Mouse (Mus musculus) mouse trophoblast stem cell (cell line): Measurements from ENCODE around the gene Grm6.

Source experiments
- in situ Hi-C, 2 experiments: fragments of 300-500 bp; cut with MseI, MboI; formaldehyde crosslinking; loops; 2 replicates in 1 of 2; 3 replicates in 1 of 2; pipeline ENCODE4 v1.15.1; 2025

Grm6 gene

GRCm38 (mm10) chr11:50850177-50850735, at the start of gene Grm6:
Gene Grm6 (plus strand): TSS chr11:50850685.
- in situ Hi-C loops, result no loop called here

GRCm38 (mm10) chr11:50814233-50814632, 36.3 kb upstream of the Grm6 start:
- in situ Hi-C loops, result no loop called here

DNA sequence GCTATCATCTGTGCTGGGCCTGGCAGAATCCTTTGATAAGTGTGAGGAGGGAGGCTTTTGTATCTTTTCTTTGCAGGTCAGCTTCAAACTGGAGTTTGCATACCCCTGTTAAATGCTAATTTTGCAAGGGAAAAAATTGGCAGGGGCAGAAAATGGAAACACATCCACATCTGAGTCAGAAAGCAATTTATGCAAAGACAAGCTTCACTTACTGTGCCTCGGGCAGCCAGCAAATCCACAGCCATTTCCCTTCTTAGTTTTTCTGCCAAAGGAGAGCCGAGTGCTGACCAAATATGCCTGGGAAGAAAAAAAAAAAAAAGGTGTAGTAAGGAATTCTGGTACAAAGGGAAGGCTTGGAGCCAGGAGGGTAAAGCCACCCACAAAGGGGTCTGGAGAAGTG, 24.3 kb upstream of the Grm6 start:
- in situ Hi-C loops, result no loop called here

DNA sequence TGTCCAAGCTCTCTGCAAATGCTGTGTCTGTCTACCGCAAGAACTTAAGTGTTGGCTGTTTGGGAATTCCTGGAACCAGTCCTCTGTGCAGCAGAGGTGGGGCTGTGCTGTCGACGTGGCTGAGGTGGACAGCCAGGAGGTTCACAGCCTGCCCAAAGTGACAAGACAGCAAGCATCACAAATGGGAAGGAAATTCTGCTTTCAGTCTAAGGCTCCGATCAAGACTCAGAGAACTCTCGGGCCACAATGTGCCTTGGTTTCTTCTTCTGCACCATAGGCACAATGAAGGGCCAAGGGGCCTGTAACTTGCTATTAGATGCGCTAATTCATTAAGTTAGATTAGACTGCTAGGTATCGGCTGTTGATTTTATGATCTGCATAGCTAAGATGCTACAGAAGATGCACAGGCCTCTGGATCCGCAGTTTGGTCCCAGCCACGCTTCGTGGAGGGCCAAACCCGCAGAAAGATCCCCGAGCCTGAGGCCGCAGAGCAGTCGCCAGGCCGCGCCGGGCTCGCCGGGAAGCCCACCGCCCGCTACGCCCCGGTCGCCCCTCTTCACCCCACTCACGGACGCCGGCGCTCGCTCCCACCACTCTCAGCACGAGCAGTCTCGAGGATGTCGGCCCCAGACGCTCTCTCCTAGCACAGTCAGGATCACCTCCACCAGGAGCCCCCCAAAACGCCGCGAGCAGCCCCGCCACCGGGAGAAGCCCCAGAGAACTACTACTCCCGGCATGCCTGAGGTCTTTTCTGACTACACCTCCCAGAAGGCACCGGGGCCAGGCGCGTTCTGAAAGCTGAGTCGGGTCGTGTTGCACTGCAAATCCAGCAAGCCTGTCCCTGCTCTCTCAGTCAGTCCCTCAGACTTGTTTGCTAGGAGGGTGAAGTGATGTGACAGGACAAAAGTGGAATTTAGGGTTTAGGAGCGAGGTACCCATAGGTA, 23.2 kb upstream of the Grm6 start, which contains the start of gene Zfp354c:
Gene Zfp354c (minus strand): TSS at position 715 of the 944 bp plus-strand sequence.
- in situ Hi-C loops, result no loop called here

GRCm38 (mm10) chr11:50835727-50836126, 14.8 kb upstream of the Grm6 start:
- in situ Hi-C loops, result no loop called here

GRCm38 (mm10) chr11:50841023-50841735, 9.3 kb upstream of the Grm6 start, which contains the start of gene Zfp879:
Gene Zfp879 (minus strand): TSS chr11:50841552.
- in situ Hi-C loops, result no loop called here

DNA sequence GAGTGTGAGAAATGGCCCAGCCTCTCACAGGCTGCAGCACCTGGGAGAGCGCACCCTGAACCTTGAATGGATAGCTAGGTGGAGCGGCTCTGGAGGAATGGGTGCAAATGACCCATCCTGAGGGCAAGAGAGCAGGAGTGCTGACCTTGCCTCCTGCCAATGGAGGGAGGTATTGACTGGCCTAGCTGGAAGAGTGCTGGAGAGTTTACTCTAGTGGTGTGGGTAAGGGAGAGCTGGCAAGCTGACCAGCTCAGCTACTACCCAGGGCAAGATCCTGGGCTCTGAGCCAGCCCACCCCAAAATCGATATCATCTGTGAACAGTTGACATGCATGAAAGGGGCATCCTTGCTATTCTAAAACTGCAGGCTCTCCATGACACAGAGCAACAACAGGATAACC, 4.5 kb upstream of the Grm6 start:
- in situ Hi-C loops, result no loop called here

DNA sequence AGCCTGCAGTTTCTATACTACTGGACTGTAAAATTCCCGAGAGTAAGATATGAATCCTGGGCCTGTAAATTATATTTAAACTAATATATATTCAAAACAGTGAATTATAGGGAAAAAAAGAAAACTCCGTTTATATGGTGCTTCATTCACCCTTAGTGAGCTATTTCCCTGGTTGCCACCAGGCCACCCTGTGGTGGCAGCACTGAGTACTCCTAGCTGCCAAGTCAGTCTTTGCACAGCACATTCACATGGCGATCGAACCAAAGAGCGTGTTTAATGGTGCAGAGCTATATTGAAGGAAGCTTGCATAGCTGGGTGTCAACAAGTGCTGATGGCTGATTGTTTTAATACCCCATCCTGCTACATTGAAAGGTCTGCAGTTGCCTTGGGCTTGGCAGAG, 3.4 kb upstream of the Grm6 start:
- in situ Hi-C loops, result no loop called here

DNA sequence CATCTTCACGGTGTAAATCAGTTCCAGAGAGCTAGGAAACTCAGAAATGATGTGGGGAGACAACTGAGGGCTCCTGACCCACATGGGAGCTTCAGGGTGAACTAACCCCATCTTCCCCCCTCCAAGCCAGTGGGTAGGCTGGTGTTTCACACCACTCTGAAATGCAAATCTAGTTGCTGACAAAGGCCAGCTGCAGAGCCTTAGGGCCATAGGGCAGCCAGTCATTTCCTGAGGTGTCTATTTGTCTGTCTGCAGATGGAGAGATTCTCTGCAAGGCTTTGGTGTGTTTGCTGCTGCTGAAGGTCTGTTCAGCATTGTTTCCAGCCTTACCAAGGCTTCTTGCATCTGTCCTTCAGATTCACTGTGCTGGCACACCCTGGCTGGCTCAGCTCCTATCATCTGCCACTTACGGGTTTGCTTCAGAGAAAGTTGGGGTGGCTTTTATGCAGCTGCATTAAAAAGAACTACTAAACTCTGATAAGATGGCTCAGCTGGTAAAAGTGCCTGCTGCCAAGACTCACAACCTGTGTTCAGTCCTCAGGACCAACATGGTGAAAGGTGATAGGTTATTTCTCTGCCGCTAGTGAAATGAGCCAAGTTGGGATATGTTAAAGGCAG, 1.9 kb upstream of the Grm6 start:
- in situ Hi-C loops, result no loop called here

GRCm38 (mm10) chr11:50849310-50849709, 1.2 kb upstream of the Grm6 start:
- in situ Hi-C loops, result no loop called here

GRCm38 (mm10) chr11:50850989-50851601, 610 bp downstream of the Grm6 start:
- in situ Hi-C loops, result no loop called here

- in situ Hi-C loops, result no loop called here
Observed at GRCm38 (mm10) chr11:50878641-50879040, 28.2 kb downstream of the Grm6 start.

- in situ Hi-C loops, result no loop called here
Observed at GRCm38 (mm10) chr11:50883756-50884155, 33.3 kb downstream of the Grm6 start.

- in situ Hi-C loops, result no loop called here
Observed at GRCm38 (mm10) chr11:50886231-50886932, 35.9 kb downstream of the Grm6 start.

DNA sequence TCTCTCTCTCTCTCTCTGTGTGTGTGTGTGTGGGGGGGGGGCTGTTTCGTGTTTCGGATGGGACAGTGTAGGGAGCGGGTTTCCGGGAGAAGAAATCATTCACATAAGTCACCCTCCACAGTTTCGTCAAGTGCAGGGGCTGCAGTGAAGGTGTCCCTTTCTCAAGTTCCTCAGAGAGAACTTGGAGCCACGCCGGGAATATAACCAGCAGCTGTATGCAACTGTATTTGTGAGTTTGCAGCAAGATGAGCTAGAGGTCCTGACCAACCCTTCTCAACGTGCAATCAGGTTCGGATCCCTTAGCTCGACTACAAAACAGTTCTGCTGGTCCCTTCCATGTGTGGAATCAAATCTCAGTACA, 36.4 kb downstream of the Grm6 start:
- in situ Hi-C loops, result no loop called here

DNA sequence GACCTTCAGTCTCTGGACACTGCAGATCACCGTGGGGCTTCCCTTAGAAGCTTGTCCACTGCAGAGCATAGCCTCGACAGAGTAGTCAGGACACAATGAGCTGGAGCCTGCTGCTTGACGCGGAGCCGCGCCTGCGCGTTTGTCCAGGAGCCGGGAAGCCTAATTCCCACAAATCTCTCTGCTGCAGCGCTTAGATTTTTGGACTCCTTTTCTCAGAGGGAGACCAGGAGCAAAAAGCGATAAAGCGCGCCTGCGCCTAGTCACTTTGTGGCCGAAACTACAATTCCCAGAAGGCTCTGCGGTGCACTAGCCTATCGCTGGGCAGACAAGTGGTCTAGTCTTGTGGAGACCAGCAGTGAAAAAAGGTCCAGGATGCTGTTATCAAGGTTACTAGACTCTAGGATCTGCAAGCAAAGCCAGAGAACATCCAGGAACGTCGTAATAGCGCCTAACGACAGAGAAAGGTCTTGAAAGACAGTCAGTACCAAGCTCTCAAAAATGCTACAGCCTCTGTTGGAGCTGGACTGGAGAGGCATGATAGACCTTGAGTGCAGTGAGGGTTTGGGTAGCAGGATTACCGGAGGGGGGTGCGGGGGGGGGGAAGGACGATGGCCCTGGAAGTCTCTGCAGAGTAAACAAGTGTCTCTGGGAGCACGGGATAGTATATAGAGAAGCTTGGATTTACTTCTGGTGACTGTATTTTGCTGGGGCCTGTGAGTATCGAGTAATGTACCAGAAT, 37.1 kb downstream of the Grm6 start, which contains the start of gene Zfp454:
Gene Zfp454 (minus strand): TSS at position 262 of the 739 bp plus-strand sequence.
- in situ Hi-C loops, result no loop called here

DNA sequence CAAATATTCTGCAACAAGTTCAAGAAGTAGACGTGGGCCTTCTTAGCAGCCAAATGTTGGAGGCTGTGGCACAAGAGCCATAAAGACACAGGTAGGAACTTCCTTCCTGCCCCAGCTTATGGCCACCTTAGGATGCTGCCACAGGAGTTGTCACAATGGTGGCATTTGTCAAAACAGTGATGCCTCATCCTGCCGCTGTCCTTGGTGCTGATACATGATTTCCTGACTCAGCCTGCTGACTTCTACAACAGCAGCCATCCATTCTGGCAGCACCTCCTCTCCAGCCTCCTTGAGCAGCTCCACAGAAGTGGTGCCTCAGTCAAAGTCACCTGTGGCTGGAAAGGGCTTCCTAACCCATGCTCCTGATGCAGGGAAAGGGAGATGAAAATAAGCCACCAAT, 42.0 kb downstream of the Grm6 start:
- in situ Hi-C loops, result no loop called here

GRCm38 (mm10) chr11:50897359-50897758, 46.9 kb downstream of the Grm6 start:
- in situ Hi-C loops, result no loop called here

DNA sequence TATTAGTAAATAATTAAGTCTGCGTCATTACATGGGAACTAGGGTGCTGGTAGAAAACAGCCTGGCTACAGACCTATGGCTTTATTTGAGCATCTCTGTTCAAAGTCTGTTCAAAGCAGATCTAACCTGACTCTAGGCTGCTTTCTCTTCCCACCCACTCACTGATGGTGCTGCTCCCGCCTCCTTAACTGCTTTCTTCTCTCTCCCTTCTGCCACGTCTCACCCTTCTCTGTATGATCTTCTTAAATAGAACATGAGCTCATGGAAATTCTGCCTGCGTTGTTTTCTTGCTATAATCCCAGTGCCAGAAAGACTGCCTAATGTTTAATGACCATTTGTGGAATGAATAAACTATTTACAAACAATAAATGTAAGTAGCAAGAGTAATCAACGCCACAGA, 57.7 kb downstream of the Grm6 start:
- in situ Hi-C loops, result no loop called here

DNA sequence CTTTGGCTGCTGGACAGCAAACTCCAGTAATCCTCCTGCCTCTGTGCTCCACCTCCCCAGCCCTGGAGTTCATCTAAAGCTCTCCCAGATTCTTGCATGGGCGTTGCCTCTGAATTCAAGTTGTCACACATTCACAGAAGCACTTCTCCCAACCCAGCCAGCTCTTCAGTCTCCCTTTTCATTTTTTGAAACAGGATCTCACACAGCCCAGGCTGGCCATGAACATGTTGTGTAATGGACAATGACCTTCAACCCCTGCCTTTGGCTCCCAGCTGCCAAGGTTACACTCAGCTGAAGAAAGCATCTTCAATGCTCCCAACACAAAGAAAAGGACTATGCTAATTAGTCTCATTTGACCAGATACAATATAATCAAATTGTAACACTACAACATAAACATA, 62.8 kb downstream of the Grm6 start:
- in situ Hi-C loops, result no loop called here
